Mouse (Mus musculus) embryonic fibroblast, embryonic 13.5 days (primary cell): Measurements from ENCODE around the gene Ssbp2.

Experiments
- CTCF ChIP-seq: IDR thresholded peaks from 2 replicates; pipeline ENCODE4 v1.5.1; 2011; ENCODE audit warnings: mild to moderate bottlenecking, control low read depth, low read length, moderate library complexity, borderline replicate concordance; ENCODE audit not compliant: insufficient read depth
- POLR2A ChIP-seq: IDR thresholded peaks from 2 replicates; pipeline ENCODE4 v1.6.1; 2011; ENCODE audit warnings: low read depth, mild to moderate bottlenecking, control low read depth, low read length, moderate library complexity

DNA sequence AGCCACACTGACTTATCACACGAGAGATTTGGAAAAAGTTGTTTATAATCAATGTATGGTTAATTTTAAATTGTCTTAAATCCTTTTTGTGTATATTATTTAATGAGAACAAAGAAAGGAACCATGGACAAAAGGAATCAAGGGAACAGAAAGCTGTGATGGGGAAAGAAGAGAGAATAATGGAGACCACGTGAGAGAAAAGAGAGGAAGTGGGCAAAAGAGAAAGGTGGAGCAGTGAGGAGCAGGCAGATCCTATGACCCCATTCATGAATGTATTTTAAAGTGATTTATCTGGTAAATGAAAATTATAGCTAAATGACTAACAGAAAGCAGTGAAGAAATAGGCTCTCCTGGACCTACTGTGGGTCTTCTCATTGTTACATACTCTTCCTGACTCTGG is 128.4 kb downstream of the Ssbp2 start:
- TF ChIP-seq POLR2A: no peak
- TF ChIP-seq CTCF: no peak
